Mouse (Mus musculus) myocyte (in vitro differentiated cells): ENCODE data around the gene Nrp1.

Experiments used
- CEBPB ChIP-seq: IDR thresholded peaks from 2 replicates; pipeline ENCODE4 v1.6.1; 2011; ENCODE audit warnings: mild to moderate bottlenecking, moderate library complexity; ENCODE audit not compliant: poor library complexity, insufficient read depth, severe bottlenecking
- E2F4 ChIP-seq: IDR thresholded peaks from one replicate; pipeline ENCODE4 v1.6.1; 2011; ENCODE audit warnings: mild to moderate bottlenecking, control low read depth, moderate library complexity; ENCODE audit not compliant: insufficient read depth
- MAX ChIP-seq: IDR thresholded peaks from one replicate; pipeline ENCODE4 v1.6.1; 2011; ENCODE audit warnings: low read depth, mild to moderate bottlenecking, control low read depth
- MYOG ChIP-seq, 3 experiments: IDR thresholded peaks; one replicate each; pipeline ENCODE4 v1.6.1; 2011; ENCODE audit warnings: control low read depth in 2 of 3, low read depth in 2 of 3, mild to moderate bottlenecking in 2 of 3; ENCODE audit not compliant: insufficient read length in 2 of 3, control insufficient read depth in 1 of 3, insufficient read depth in 1 of 3
- POLR2A ChIP-seq: IDR thresholded peaks from one replicate; pipeline ENCODE4 v1.6.1; 2011; ENCODE audit warnings: low read depth, mild to moderate bottlenecking, control low read depth, moderate library complexity; ENCODE audit not compliant: insufficient read length
- POLR2AphosphoS2 ChIP-seq: IDR thresholded peaks from one replicate; pipeline ENCODE4 v1.6.1; 2011; ENCODE audit warnings: low read depth, control low read depth; ENCODE audit not compliant: insufficient read length
- REST ChIP-seq: IDR thresholded peaks from one replicate; pipeline ENCODE4 v1.6.1; 2011; ENCODE audit warnings: mild to moderate bottlenecking, control low read depth, moderate library complexity; ENCODE audit not compliant: insufficient read depth, insufficient read length
- SRF ChIP-seq: IDR thresholded peaks from one replicate; pipeline ENCODE4 v1.6.1; 2011; ENCODE audit warnings: low read depth; ENCODE audit not compliant: control insufficient read depth, insufficient read length
- TCF12 ChIP-seq: IDR thresholded peaks from one replicate; pipeline ENCODE4 v1.6.1; 2011; ENCODE audit warnings: mild to moderate bottlenecking, control low read depth; ENCODE audit not compliant: poor library complexity, insufficient read depth, severe bottlenecking
- USF1 ChIP-seq: IDR thresholded peaks from one replicate; pipeline ENCODE4 v1.6.1; 2011; ENCODE audit warnings: low read depth, mild to moderate bottlenecking, control low read depth, moderate library complexity

- no peak for TF ChIP-seq MYOG (IDR thresholded peaks at IDR 0.05; ENCODE audit: control insufficient read depth in 1 of 3, insufficient read depth in 1 of 3, insufficient read length in 2 of 3, low read depth in 2 of 3)
- TF ChIP-seq POLR2A = no peak
- TF ChIP-seq TCF12 = no peak
- TF ChIP-seq SRF = no peak
- TF ChIP-seq E2F4 = no peak
- no peak for TF ChIP-seq POLR2AphosphoS2
- TF ChIP-seq REST = no peak
- TF ChIP-seq CEBPB = no peak
- TF ChIP-seq MAX = no peak
- no peak for TF ChIP-seq USF1
Measured at GRCm38 (mm10) chr8:128424626-128425333, 66.4 kb downstream of the Nrp1 start.
